Mouse (Mus musculus) lung, embryonic 14.5 days (tissue): ENCODE measurements at regions not wholly inside any gene's neighbourhood (a gene's known extent, or its start where the extent isn't known, plus 50 kb on each side); places are given as distances from the start of the nearest gene placed in this dataset.

Source experiments
- ATAC-seq: fragments of 200-750 bp; cut with Nextera tagmentation; 2 replicates; pipeline ENCODE4 v1.8.0; 2017; ENCODE audit warnings: mild to moderate bottlenecking, moderate TSS enrichment, moderate library complexity; ENCODE audit not compliant: insufficient read depth
- DNase-seq: peaks from one replicate; pipeline ENCODE4 v3.0.0-alpha.2; 2015
- H3K27ac ChIP-seq: fragments of 300-500 bp; sonication (generic); 2 replicates; pipeline ENCODE4 v1.5.1; 2014; ENCODE audit warnings: low read depth, mild to moderate bottlenecking, moderate library complexity
- H3K27me3 ChIP-seq: fragments of 300-500 bp; sonication (generic); 2 replicates; pipeline ENCODE4 v1.6.1; 2014; ENCODE audit warnings: low read length, control low read depth; ENCODE audit not compliant: insufficient read depth
- H3K36me3 ChIP-seq: fragments of 300-500 bp; sonication (generic); 2 replicates; pipeline ENCODE4 v1.6.1; 2014; ENCODE audit warnings: control low read depth; ENCODE audit not compliant: insufficient read depth
- H3K4me1 ChIP-seq: fragments of 300-500 bp; sonication (generic); 2 replicates; pipeline ENCODE4 v1.6.1; 2014; ENCODE audit warnings: antibody characterized with exemption, control low read depth; ENCODE audit not compliant: insufficient read depth
- H3K4me2 ChIP-seq: fragments of 300-500 bp; sonication (generic); 2 replicates; pipeline ENCODE4 v1.6.1; 2014; ENCODE audit warnings: mild to moderate bottlenecking
- H3K4me3 ChIP-seq: fragments of 300-500 bp; sonication (generic); 2 replicates; pipeline ENCODE4 v1.5.1; 2014; ENCODE audit warnings: low read depth, low read length
- H3K9ac ChIP-seq: fragments of 300-500 bp; sonication (generic); 2 replicates; pipeline ENCODE4 v1.6.1; 2014
- H3K9me3 ChIP-seq: fragments of 300-500 bp; sonication (generic); 2 replicates; pipeline ENCODE4 v1.6.1; 2016; ENCODE audit warnings: low read depth, low read length, control low read depth
- CTCF ChIP-seq: IDR thresholded peaks from 2 replicates; pipeline ENCODE4 v1.5.1; 2016; ENCODE audit warnings: antibody characterized with exemption, low read depth
- whole genome bisulfite sequencing: fragments of 180-500 bp; shearing (Covaris S2); extraction: QIAGEN DNeasy Blood & Tissue Kit; methylation state at CpG from one replicate; pipeline ENCODE4 v1.1.7; 2014; 5-methylcytosine and 5-hydroxymethylcytosine counted together

GRCm38 (mm10) chr2:124758992-124759391 lies 308.9 kb upstream of the Slc24a5 start:
- DNase-seq (peak; percentile 26), ATAC-seq (no peak)
- Histone ChIP-seq H3K27ac (no peak overlapping the region), H3K27me3 (no peaks in the 10 kb centered on the region), H3K4me1 (no peaks in the 10 kb centered on the region), H3K4me2 (no peak overlapping the region), H3K9me3 (no peaks in the 10 kb centered on the region), H3K4me3 (no peak overlapping the region), H3K36me3 (no peaks in the 10 kb centered on the region), H3K9ac (no peak overlapping the region)
- no peak for TF ChIP-seq CTCF
- WGBS: 64% methylated on average over 2 of the region's 2 CpGs

GRCm38 (mm10) chr2:124763650-124764049 lies 304.3 kb upstream of the Slc24a5 start:
- no peaks in the 10 kb centered on the region for H3K9me3 ChIP-seq
- no peaks in the 10 kb centered on the region for H3K36me3 ChIP-seq
- H3K4me3 ChIP-seq: no peak overlapping the region
- H3K4me1 ChIP-seq: no peaks in the 10 kb centered on the region
- H3K27ac ChIP-seq: no peak overlapping the region
- TF ChIP-seq CTCF: no peak
- DNase-seq (no peak), ATAC-seq (no peak)
- H3K4me2 ChIP-seq: no peak overlapping the region
- 71% methylated on average over 7 of the region's 7 CpGs for WGBS
- no peaks in the 10 kb centered on the region for H3K27me3 ChIP-seq
- no peak overlapping the region for H3K9ac ChIP-seq

GRCm38 (mm10) chr2:124764186-124764910 lies 303.6 kb upstream of the Slc24a5 start:
- Histone ChIP-seq H3K27ac (no peak overlapping the region), H3K4me3 (no peak overlapping the region), H3K36me3 (no peaks in the 10 kb centered on the region), H3K27me3 (no peaks in the 10 kb centered on the region), H3K4me2 (no peak overlapping the region), H3K4me1 (no peaks in the 10 kb centered on the region), H3K9me3 (no peaks in the 10 kb centered on the region), H3K9ac (no peak overlapping the region)
- ATAC-seq (no peak), DNase-seq (no peak)
- WGBS: 59% methylated on average over 10 of the region's 10 CpGs
- TF ChIP-seq CTCF: no peak

- WGBS: 88% methylated on average over 6 of the region's 6 CpGs
- H3K4me2 ChIP-seq: no peak overlapping the region
- DNase-seq: no peak
- no peaks in the 10 kb centered on the region for H3K4me1 ChIP-seq
- no peaks in the 10 kb centered on the region for H3K36me3 ChIP-seq
- no peak overlapping the region for H3K9ac ChIP-seq
- no peak for ATAC-seq
- no peak overlapping the region for H3K4me3 ChIP-seq
- H3K27ac ChIP-seq: no peak overlapping the region
- no peaks in the 10 kb centered on the region for H3K27me3 ChIP-seq
- no peak for TF ChIP-seq CTCF
- H3K9me3 ChIP-seq: no peaks in the 10 kb centered on the region
These were observed 298.5 kb upstream of the Slc24a5 start for GRCm38 (mm10) chr2:124769267-124769967.

GRCm38 (mm10) chr2:124770028-124770427 lies 297.9 kb upstream of the Slc24a5 start:
- no peaks in the 10 kb centered on the region for H3K27me3 ChIP-seq
- no peak overlapping the region for H3K4me3 ChIP-seq
- H3K9me3 ChIP-seq: no peaks in the 10 kb centered on the region
- H3K27ac ChIP-seq: no peak overlapping the region
- no peak for DNase-seq
- H3K4me1 ChIP-seq: no peaks in the 10 kb centered on the region
- no peak for ATAC-seq
- H3K4me2 ChIP-seq: no peak overlapping the region
- WGBS: 85% methylated on average over 2 of the region's 2 CpGs
- no peak for TF ChIP-seq CTCF
- H3K9ac ChIP-seq: no peak overlapping the region
- H3K36me3 ChIP-seq: no peaks in the 10 kb centered on the region

- H3K9me3 ChIP-seq: no peaks in the 10 kb centered on the region
- H3K9ac ChIP-seq: no peak overlapping the region
- ATAC-seq (peak; percentile 65), DNase-seq (peak; percentile 47)
- no peak for TF ChIP-seq CTCF
- H3K4me1 ChIP-seq: no peaks in the 10 kb centered on the region
- H3K36me3 ChIP-seq: no peaks in the 10 kb centered on the region
- 50% methylated on average over 11 of the region's 11 CpGs for WGBS
- H3K4me2 ChIP-seq: no peak overlapping the region
- no peak overlapping the region for H3K4me3 ChIP-seq
- H3K27ac ChIP-seq: no peak overlapping the region
- H3K27me3 ChIP-seq: no peaks in the 10 kb centered on the region
These were observed 295.7 kb upstream of the Slc24a5 start for GRCm38 (mm10) chr2:124772055-124772708.

- H3K4me1 ChIP-seq: no peaks in the 10 kb centered on the region
- no peak for DNase-seq
- no peak overlapping the region for H3K4me3 ChIP-seq
- no peaks in the 10 kb centered on the region for H3K36me3 ChIP-seq
- ATAC-seq: no peak
- no peak for TF ChIP-seq CTCF
- no peak overlapping the region for H3K27ac ChIP-seq
- H3K4me2 ChIP-seq: no peak overlapping the region
- H3K9ac ChIP-seq: no peak overlapping the region
- WGBS: 56% methylated on average over 3 of the region's 3 CpGs
- H3K27me3 ChIP-seq: no peaks in the 10 kb centered on the region
- no peaks in the 10 kb centered on the region for H3K9me3 ChIP-seq
These were observed 292.2 kb upstream of the Slc24a5 start for GRCm38 (mm10) chr2:124775737-124776136.
